Mouse (Mus musculus): ENCODE measurements around the gene Cdh4.

DNA sequence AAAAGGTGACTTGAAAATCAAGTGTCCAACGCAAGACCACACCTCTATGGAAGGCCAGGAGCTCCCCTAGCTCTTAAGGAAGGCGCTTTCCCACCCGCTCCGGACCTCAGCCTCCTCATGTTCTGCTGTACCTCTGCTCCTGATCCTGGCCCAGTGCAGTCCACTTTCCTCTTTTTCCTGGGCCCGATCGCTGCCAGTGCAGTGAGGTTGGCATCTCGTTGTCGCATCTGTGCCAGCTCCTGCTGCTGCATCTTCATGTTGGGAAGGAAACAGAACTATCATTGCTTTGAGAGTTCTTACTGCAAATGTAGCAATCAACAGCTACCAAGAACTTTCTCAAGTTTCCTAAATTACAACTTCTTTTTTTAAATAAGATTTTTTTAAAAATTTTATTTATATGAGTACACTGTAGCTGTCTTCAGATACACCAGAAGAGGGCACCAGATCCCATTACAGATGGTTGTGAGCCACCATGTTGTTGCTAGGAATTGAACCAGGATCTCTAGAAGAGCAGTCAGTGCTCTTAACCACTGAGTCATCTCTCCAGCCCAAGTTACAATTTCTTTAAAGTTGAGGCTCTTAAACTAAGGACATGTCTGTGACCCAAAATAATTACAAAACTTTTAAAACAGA is 478.9 kb downstream of the Cdh4 start:
- TF ChIP-seq FLI1 (IDR thresholded peaks at IDR 0.05; ENCODE audit: low read length) (no peak), GATA1 (IDR thresholded peaks at IDR 0.05; ENCODE audit: borderline replicate concordance, low read length) (no peak)
